Mouse (Mus musculus) cortical plate, adult 2 months (tissue): Measurements from ENCODE around the gene Sh3gl3.

Experiments used
- CTCF ChIP-seq: fragments of 200-500 bp; IDR thresholded peaks from 2 replicates; pipeline ENCODE4 v1.5.1; 2011; ENCODE audit warnings: mild to moderate bottlenecking, control low read depth, low read length; ENCODE audit not compliant: insufficient read depth; ENCODE audit errors: extremely low read depth
- POLR2A ChIP-seq: fragments of 200-500 bp; IDR thresholded peaks from 2 replicates; pipeline ENCODE4 v1.6.1; 2011; ENCODE audit warnings: mild to moderate bottlenecking, low read length, control low read depth; ENCODE audit not compliant: insufficient read depth; ENCODE audit errors: extremely low read depth

- no peak for TF ChIP-seq CTCF
- TF ChIP-seq POLR2A, result no peak
Observed at GRCm38 (mm10) chr7:82240424-82241240, 67.0 kb downstream of the Sh3gl3 start.
